Mouse (Mus musculus) forebrain, embryonic 13.5 days (tissue): ENCODE measurements around the gene Camk2d. TPM values are rescaled to one million over a fixed set of nuclear protein-coding genes. Genes with fewer than 3 reads are reported as not detected.
A peak's percentile ranks its signal among the peaks of the same experiment; 100 is the strongest.

ENCODE experiments used
- ATAC-seq: fragments of 200-750 bp; cut with Nextera tagmentation; 2 replicates; pipeline ENCODE4 v1.8.0; 2017
- H3K27ac ChIP-seq: fragments of 300-500 bp; sonication (generic); 2 replicates; pipeline ENCODE4 v1.5.1; 2015; ENCODE audit warnings: inconsistent platforms, mild to moderate bottlenecking, moderate library complexity
- H3K27me3 ChIP-seq: fragments of 300-500 bp; sonication (generic); 2 replicates; pipeline ENCODE4 v1.6.1; 2015; ENCODE audit warnings: mild to moderate bottlenecking, inconsistent platforms
- H3K36me3 ChIP-seq: fragments of 300-500 bp; sonication (generic); 2 replicates; pipeline ENCODE4 v1.6.1; 2015; ENCODE audit warnings: mild to moderate bottlenecking, inconsistent platforms; ENCODE audit not compliant: poor library complexity, severe bottlenecking
- H3K4me1 ChIP-seq: fragments of 300-500 bp; sonication (generic); 2 replicates; pipeline ENCODE4 v1.6.1; 2015; ENCODE audit warnings: inconsistent platforms
- H3K4me2 ChIP-seq: fragments of 300-500 bp; sonication (generic); 2 replicates; pipeline ENCODE4 v1.6.1; 2015; ENCODE audit warnings: inconsistent platforms, mild to moderate bottlenecking, moderate library complexity
- H3K4me3 ChIP-seq: fragments of 300-500 bp; sonication (generic); 2 replicates; pipeline ENCODE4 v1.5.1; 2015; ENCODE audit warnings: mild to moderate bottlenecking, inconsistent platforms
- H3K9ac ChIP-seq: fragments of 300-500 bp; sonication (generic); 2 replicates; pipeline ENCODE4 v1.6.1; 2015; ENCODE audit warnings: mild to moderate bottlenecking, inconsistent platforms
- H3K9me3 ChIP-seq: fragments of 300-500 bp; sonication (generic); replicated peaks from 2 replicates; pipeline ENCODE4 v1.6.1; 2016; ENCODE audit warnings: inconsistent platforms
- WGBS: fragments of 180-500 bp; shearing (Covaris S2); methylation state at CpG from one replicate; pipeline ENCODE4 v1.1.7; 2015; 5-methylcytosine and 5-hydroxymethylcytosine counted together
- polyA plus RNA-seq: library from polyadenylated mRNA; unstranded; fragments of >200 nt; fragmentation: Nextera tagmentation; extraction: Ambion mirVana; gene quantifications from 2 replicates; pipeline ENCODE4 v1.2.1, GENCODE M21; 2015

Gene Camk2d
- polyA plus RNA-seq, 1 experiment from 2014 or later: 17.8 TPM

GRCm38 (mm10) chr3:126771541-126771940 is 175.4 kb downstream of the Camk2d start:
- no peaks in the 10 kb centered on the region for H3K4me1 ChIP-seq
- WGBS: 26% methylated on average over 6 of the region's 6 CpGs
- no peaks in the 10 kb centered on the region for H3K27me3 ChIP-seq
- H3K4me3 ChIP-seq: no peak overlapping the region
- H3K9me3 ChIP-seq: no peaks in the 10 kb centered on the region
- H3K27ac ChIP-seq: no peak overlapping the region
- ATAC-seq: peak; percentile 97
- H3K4me2 ChIP-seq: no peak overlapping the region
- no peak overlapping the region for H3K9ac ChIP-seq
- no peaks in the 10 kb centered on the region for H3K36me3 ChIP-seq

GRCm38 (mm10) chr3:126776001-126776400 is 179.9 kb downstream of the Camk2d start:
- Histone ChIP-seq H3K27ac (no peak overlapping the region), H3K4me1 (no peaks in the 10 kb centered on the region), H3K9me3 (no peaks in the 10 kb centered on the region), H3K27me3 (no peaks in the 10 kb centered on the region), H3K9ac (no peak overlapping the region), H3K4me3 (no peak overlapping the region), H3K36me3 (no peaks in the 10 kb centered on the region), H3K4me2 (no peak overlapping the region)
- no peak for ATAC-seq

GRCm38 (mm10) chr3:126777101-126777500 is 181.0 kb downstream of the Camk2d start:
- Histone ChIP-seq H3K9me3 (no peaks in the 10 kb centered on the region), H3K27ac (no peak overlapping the region), H3K4me3 (no peak overlapping the region), H3K4me2 (no peak overlapping the region), H3K27me3 (no peaks in the 10 kb centered on the region), H3K4me1 (no peaks in the 10 kb centered on the region), H3K9ac (no peak overlapping the region), H3K36me3 (no peaks in the 10 kb centered on the region)
- 96% methylated on average over 9 of the region's 9 CpGs for WGBS
- no peak for ATAC-seq

GRCm38 (mm10) chr3:126777879-126778278 is 181.8 kb downstream of the Camk2d start:
- no peaks in the 10 kb centered on the region for H3K4me1 ChIP-seq
- 89% methylated on average over 1 of the region's 1 CpGs for WGBS
- no peak overlapping the region for H3K27ac ChIP-seq
- no peak overlapping the region for H3K4me2 ChIP-seq
- ATAC-seq: no peak
- no peaks in the 10 kb centered on the region for H3K9me3 ChIP-seq
- H3K27me3 ChIP-seq: no peaks in the 10 kb centered on the region
- H3K36me3 ChIP-seq: no peaks in the 10 kb centered on the region
- H3K9ac ChIP-seq: no peak overlapping the region
- H3K4me3 ChIP-seq: no peak overlapping the region

- WGBS: 78% methylated on average over 5 of the region's 5 CpGs
- Histone ChIP-seq H3K9me3 (no peaks in the 10 kb centered on the region), H3K27ac (no peak overlapping the region), H3K4me3 (no peak overlapping the region), H3K4me1 (no peaks in the 10 kb centered on the region), H3K4me2 (no peak overlapping the region), H3K27me3 (no peaks in the 10 kb centered on the region), H3K9ac (no peak overlapping the region), H3K36me3 (no peaks in the 10 kb centered on the region)
- ATAC-seq: no peak
These were observed 184.0 kb downstream of the Camk2d start for GRCm38 (mm10) chr3:126780014-126780615.

- no peaks in the 10 kb centered on the region for H3K27me3 ChIP-seq
- H3K36me3 ChIP-seq: no peaks in the 10 kb centered on the region; the same call in 1 of the 2 replicates
- no peak overlapping the region for H3K27ac ChIP-seq
- 91% methylated on average over 2 of the region's 2 CpGs for WGBS
- no peaks in the 10 kb centered on the region for H3K4me1 ChIP-seq
- no peak for ATAC-seq
- H3K9ac ChIP-seq: no peak overlapping the region
- no peak overlapping the region for H3K4me2 ChIP-seq
- no peak overlapping the region for H3K4me3 ChIP-seq
- no peaks in the 10 kb centered on the region for H3K9me3 ChIP-seq
These were observed 197.2 kb downstream of the Camk2d start for GRCm38 (mm10) chr3:126793035-126793964.

GRCm38 (mm10) chr3:126795904-126796303 is 199.8 kb downstream of the Camk2d start:
- Histone ChIP-seq H3K4me2 (no peak overlapping the region), H3K36me3 (no peaks in the 10 kb centered on the region; the same call in 1 of the 2 replicates), H3K27ac (no peak overlapping the region), H3K4me3 (no peak overlapping the region), H3K9me3 (no peaks in the 10 kb centered on the region), H3K27me3 (no peaks in the 10 kb centered on the region), H3K9ac (no peak overlapping the region), H3K4me1 (no peaks in the 10 kb centered on the region)
- no peak for ATAC-seq
- WGBS: 94% methylated on average over 3 of the region's 3 CpGs

GRCm38 (mm10) chr3:126797025-126797424 is 200.9 kb downstream of the Camk2d start:
- no peaks in the 10 kb centered on the region; the same call in 1 of the 2 replicates for H3K36me3 ChIP-seq
- no peak overlapping the region for H3K27ac ChIP-seq
- ATAC-seq: no peak
- H3K27me3 ChIP-seq: no peaks in the 10 kb centered on the region
- no peaks in the 10 kb centered on the region for H3K9me3 ChIP-seq
- H3K4me3 ChIP-seq: no peak overlapping the region
- no peaks in the 10 kb centered on the region for H3K4me1 ChIP-seq
- 92% methylated on average over 3 of the region's 3 CpGs for WGBS
- no peak overlapping the region for H3K4me2 ChIP-seq
- no peak overlapping the region for H3K9ac ChIP-seq

GRCm38 (mm10) chr3:126797810-126798209 is 201.7 kb downstream of the Camk2d start:
- H3K36me3 ChIP-seq: no peaks in the 10 kb centered on the region; the same call in 1 of the 2 replicates
- H3K4me1 ChIP-seq: no peaks in the 10 kb centered on the region
- 91% methylated on average over 3 of the region's 3 CpGs for WGBS
- H3K9ac ChIP-seq: no peak overlapping the region
- no peak overlapping the region for H3K4me2 ChIP-seq
- H3K27me3 ChIP-seq: no peaks in the 10 kb centered on the region
- no peaks in the 10 kb centered on the region for H3K9me3 ChIP-seq
- H3K27ac ChIP-seq: no peak overlapping the region
- H3K4me3 ChIP-seq: no peak overlapping the region
- ATAC-seq: no peak

GRCm38 (mm10) chr3:126802988-126803387 is 206.9 kb downstream of the Camk2d start:
- Histone ChIP-seq H3K4me1 (no peaks in the 10 kb centered on the region), H3K27me3 (no peaks in the 10 kb centered on the region), H3K9me3 (no peaks in the 10 kb centered on the region), H3K4me3 (no peak overlapping the region), H3K4me2 (no peak overlapping the region), H3K36me3 (no peaks in the 10 kb centered on the region; the same call in 1 of the 2 replicates), H3K27ac (no peak overlapping the region), H3K9ac (no peak overlapping the region)
- ATAC-seq: no peak
- 91% methylated on average over 6 of the region's 6 CpGs for WGBS

- H3K27me3 ChIP-seq: no peaks in the 10 kb centered on the region
- no peak overlapping the region for H3K9ac ChIP-seq
- WGBS: 84% methylated on average over 5 of the region's 5 CpGs
- no peak overlapping the region for H3K4me3 ChIP-seq
- no peaks in the 10 kb centered on the region for H3K36me3 ChIP-seq
- no peak overlapping the region for H3K27ac ChIP-seq
- no peaks in the 10 kb centered on the region for H3K4me1 ChIP-seq
- no peaks in the 10 kb centered on the region for H3K9me3 ChIP-seq
- ATAC-seq: no peak
- no peak overlapping the region for H3K4me2 ChIP-seq
These were observed 208.9 kb downstream of the Camk2d start for GRCm38 (mm10) chr3:126804968-126805367.

- Histone ChIP-seq H3K4me1 (no peaks in the 10 kb centered on the region), H3K4me2 (no peak overlapping the region), H3K27ac (no peak overlapping the region), H3K27me3 (no peaks in the 10 kb centered on the region), H3K9ac (no peak overlapping the region), H3K36me3 (no peaks in the 10 kb centered on the region), H3K4me3 (no peak overlapping the region), H3K9me3 (no peaks in the 10 kb centered on the region)
- WGBS: 76% methylated on average over 4 of the region's 4 CpGs
- ATAC-seq: no peak
These were observed 210.0 kb downstream of the Camk2d start for GRCm38 (mm10) chr3:126806145-126806544.
